Mouse (Mus musculus) embryonic facial prominence, embryonic 14.5 days (tissue): ENCODE data around the gene Eps8l1. TPM values are rescaled to one million over a fixed set of nuclear protein-coding genes. Genes with fewer than 3 reads are reported as not detected.

Experiments used
- ATAC-seq: fragments of 200-750 bp; cut with Nextera tagmentation; 2 replicates; pipeline ENCODE4 v1.8.0; 2017; ENCODE audit warnings: low read depth, moderate number of reproducible peaks, moderate TSS enrichment
- DNase-seq: peaks from one replicate; pipeline ENCODE4 v3.0.0-alpha.2; 2015; ENCODE audit warnings: low spot score
- H3K27ac ChIP-seq: fragments of 300-500 bp; sonication (generic); replicated peaks from 2 replicates; pipeline ENCODE4 v1.5.1; 2014; ENCODE audit warnings: low read depth, mild to moderate bottlenecking, low read length, moderate library complexity
- H3K27me3 ChIP-seq: fragments of 300-500 bp; sonication (generic); replicated peaks from 2 replicates; pipeline ENCODE4 v1.6.1; 2014; ENCODE audit warnings: low read length; ENCODE audit not compliant: control insufficient read depth, insufficient read depth
- H3K36me3 ChIP-seq: fragments of 300-500 bp; sonication (generic); 2 replicates; pipeline ENCODE4 v1.6.1; 2014; ENCODE audit warnings: low read length, mixed read lengths; ENCODE audit not compliant: control insufficient read depth, insufficient read depth
- H3K4me1 ChIP-seq: fragments of 300-500 bp; sonication (generic); 2 replicates; pipeline ENCODE4 v1.6.1; 2014; ENCODE audit warnings: antibody characterized with exemption, low read length; ENCODE audit not compliant: control insufficient read depth, insufficient read depth
- H3K4me2 ChIP-seq: fragments of 300-500 bp; sonication (generic); 2 replicates; pipeline ENCODE4 v1.6.1; 2014; ENCODE audit warnings: low read depth, mild to moderate bottlenecking, low read length, moderate library complexity, mixed read lengths
- H3K4me3 ChIP-seq: fragments of 300-500 bp; sonication (generic); 2 replicates; pipeline ENCODE4 v1.5.1; 2014; ENCODE audit warnings: low read depth, mild to moderate bottlenecking, low read length
- H3K9ac ChIP-seq: fragments of 300-500 bp; sonication (generic); 2 replicates; pipeline ENCODE4 v1.6.1; 2014; ENCODE audit warnings: low read depth, mild to moderate bottlenecking, low read length, moderate library complexity, mixed read lengths
- H3K9me3 ChIP-seq: fragments of 300-500 bp; sonication (generic); 2 replicates; pipeline ENCODE4 v1.6.1; 2016; ENCODE audit warnings: low read length; ENCODE audit not compliant: control insufficient read depth
- WGBS: fragments of 180-500 bp; shearing (Covaris S2); extraction: QIAGEN DNeasy Blood & Tissue Kit; methylation state at CpG from one replicate; pipeline ENCODE4 v1.1.7; 2014; 5-methylcytosine and 5-hydroxymethylcytosine counted together
- polyA plus RNA-seq: library from polyadenylated mRNA; unstranded; fragments of >200 nt; fragmentation: Nextera tagmentation; extraction: Ambion mirVana; gene quantifications from 2 replicates; pipeline ENCODE4 v1.2.1, GENCODE M21; 2014

Gene Eps8l1
- polyA plus RNA-seq, 1 experiment from 2014 or later, result 4.9 TPM

DNA sequence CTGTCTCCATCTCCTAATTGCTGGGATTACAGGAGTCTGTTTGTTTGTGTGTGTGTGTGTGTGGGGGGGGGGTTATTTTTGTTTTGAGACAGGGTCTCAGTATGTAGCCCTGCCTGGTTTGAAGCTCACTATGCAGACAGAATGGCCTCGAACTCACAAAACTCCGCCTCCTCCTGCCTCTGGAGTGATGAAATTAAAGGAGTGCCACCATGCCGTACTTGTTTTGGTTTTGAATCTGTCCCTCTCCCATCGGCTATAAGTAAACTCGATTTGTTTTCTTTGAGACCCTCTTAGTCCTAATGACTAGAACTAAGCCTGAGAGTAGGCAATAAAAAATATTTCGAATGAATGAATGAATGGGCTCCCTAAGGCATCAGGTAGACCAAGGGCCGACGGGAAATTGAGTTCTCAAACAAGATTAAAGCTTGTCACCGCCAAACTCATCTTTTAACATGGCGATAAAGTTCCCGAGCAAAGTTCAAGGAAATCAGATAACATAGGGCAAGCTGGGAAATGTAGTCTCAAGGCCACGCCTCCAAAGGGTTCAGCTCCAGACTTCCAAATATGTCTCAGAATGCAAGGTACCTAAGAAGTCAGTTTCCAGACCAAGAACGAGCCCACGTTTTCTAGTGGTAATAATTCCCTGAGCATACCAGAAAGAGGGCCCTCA is 42.1 kb downstream of the Eps8l1 start:
- DNase-seq, result peak; percentile 88
- Histone ChIP-seq H3K4me2 (peak overlapping the region; percentile 66), H3K27me3 (no peaks in the 10 kb centered on the region), H3K9me3 (no peaks in the 10 kb centered on the region), H3K4me1 (peaks cover 22% of the 10 kb centered on the region), H3K4me3 (peak overlapping the region; percentile 87), H3K9ac (peak overlapping the region; percentile 96; the same call in 1 of the 2 replicates), H3K27ac (peak overlapping the region; percentile 86; the same call in 1 of the 2 replicates), H3K36me3 (no peaks in the 10 kb centered on the region)
- no peak for ATAC-seq
- WGBS, result 8% methylated on average over 14 of the region's 14 CpGs

DNA sequence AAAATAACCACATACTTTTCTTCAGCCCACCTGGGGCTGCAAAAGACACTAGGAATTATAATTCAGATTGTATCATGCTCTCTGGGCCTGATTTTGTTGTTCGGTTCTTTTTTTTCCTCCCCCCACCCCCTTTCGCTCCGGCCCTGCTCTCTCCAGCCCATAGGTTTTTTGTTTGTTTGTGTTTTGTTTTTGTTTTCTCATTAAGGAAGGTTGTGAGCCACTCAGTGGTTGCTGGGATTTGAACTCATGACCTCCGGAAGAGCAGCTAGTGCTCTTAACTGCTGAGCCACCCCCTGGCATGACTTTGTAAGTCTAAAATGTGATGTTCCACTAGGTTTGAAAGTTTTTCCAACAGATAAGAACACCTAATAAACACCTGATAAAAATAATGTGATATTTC is 42.6 kb downstream of the Eps8l1 start:
- no peak overlapping the region for H3K4me2 ChIP-seq
- no peaks in the 10 kb centered on the region for H3K9me3 ChIP-seq
- H3K27me3 ChIP-seq, result no peaks in the 10 kb centered on the region
- H3K9ac ChIP-seq, result no peak overlapping the region
- ATAC-seq (no peak), DNase-seq (no peak)
- no peak overlapping the region for H3K27ac ChIP-seq
- no peak overlapping the region for H3K4me3 ChIP-seq
- 83% methylated on average over 4 of the region's 4 CpGs for WGBS
- H3K4me1 ChIP-seq, result peaks cover 22% of the 10 kb centered on the region
- H3K36me3 ChIP-seq, result no peaks in the 10 kb centered on the region

DNA sequence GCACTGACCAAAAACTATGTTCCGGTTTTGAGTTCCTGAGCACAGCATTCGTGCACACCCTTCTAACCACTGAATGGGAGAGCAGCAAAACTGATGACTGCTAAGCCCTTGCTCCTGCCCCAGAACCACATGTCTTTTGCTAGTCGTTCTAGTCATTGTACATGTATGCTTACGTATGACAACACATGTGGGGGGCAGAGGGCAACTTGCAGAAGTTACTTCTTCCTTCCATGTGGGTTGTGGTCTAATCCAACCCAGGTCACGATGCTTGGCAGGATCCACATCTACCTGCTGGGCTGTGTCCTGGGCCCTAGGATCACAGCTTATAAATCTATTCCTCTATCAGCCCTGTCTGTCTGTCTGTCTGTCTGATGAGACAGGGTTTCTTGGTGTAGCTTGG is 43.4 kb downstream of the Eps8l1 start:
- DNase-seq, result no peak
- H3K4me1 ChIP-seq, result peaks cover 17% of the 10 kb centered on the region
- H3K4me3 ChIP-seq, result no peak overlapping the region
- WGBS, result 75% methylated on average over 5 of the region's 5 CpGs
- no peak overlapping the region for H3K27ac ChIP-seq
- H3K27me3 ChIP-seq, result no peaks in the 10 kb centered on the region
- H3K36me3 ChIP-seq, result no peaks in the 10 kb centered on the region
- H3K9ac ChIP-seq, result no peak overlapping the region
- no peak overlapping the region for H3K4me2 ChIP-seq
- H3K9me3 ChIP-seq, result no peaks in the 10 kb centered on the region
- no peak for ATAC-seq

DNA sequence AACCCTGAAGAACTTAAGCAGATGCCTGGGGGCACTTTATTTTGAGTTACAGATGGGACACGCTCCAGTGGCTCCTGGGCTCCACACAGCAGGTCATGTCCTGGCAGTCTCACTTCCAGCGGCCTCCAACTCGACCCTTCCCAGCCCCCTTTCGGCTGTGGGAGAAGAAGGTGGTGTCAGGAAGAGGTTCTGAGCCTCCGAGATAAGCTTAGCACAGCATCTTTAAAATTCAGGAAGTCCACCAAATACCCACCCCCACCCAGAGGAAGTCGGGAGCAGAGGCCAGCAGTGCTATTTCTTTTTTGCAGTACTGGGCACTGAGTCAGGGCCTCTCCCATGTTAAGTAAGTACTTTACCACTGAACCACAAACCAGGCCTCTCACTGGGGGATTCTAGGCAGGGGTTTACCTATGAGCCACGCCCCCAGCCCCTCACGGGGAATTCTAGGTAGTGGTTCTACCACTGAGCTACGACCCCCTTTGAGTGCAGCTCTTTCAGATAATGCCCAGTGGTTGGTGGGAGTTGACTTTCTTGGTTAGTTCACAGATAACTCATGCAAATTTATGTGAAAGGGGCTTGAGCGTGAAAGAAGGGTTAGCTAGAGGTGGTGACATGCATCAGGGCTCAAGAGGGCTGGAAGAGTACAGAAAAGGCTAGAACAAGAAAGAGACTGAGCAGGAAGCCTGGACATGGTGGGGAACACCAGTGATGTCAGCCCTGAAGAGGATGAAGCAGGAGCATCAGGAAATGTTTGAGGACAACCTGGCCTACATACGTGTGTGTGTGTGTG is 44.4 kb downstream of the Eps8l1 start:
- no peak overlapping the region for H3K4me3 ChIP-seq
- ATAC-seq, result no peak
- H3K27ac ChIP-seq, result no peak overlapping the region
- H3K4me1 ChIP-seq, result peaks cover 12% of the 10 kb centered on the region
- WGBS, result 57% methylated on average over 11 of the region's 11 CpGs
- no peaks in the 10 kb centered on the region for H3K9me3 ChIP-seq
- DNase-seq, result no peak
- no peak overlapping the region for H3K9ac ChIP-seq
- no peaks in the 10 kb centered on the region for H3K27me3 ChIP-seq
- H3K36me3 ChIP-seq, result no peaks in the 10 kb centered on the region
- H3K4me2 ChIP-seq, result no peak overlapping the region

DNA sequence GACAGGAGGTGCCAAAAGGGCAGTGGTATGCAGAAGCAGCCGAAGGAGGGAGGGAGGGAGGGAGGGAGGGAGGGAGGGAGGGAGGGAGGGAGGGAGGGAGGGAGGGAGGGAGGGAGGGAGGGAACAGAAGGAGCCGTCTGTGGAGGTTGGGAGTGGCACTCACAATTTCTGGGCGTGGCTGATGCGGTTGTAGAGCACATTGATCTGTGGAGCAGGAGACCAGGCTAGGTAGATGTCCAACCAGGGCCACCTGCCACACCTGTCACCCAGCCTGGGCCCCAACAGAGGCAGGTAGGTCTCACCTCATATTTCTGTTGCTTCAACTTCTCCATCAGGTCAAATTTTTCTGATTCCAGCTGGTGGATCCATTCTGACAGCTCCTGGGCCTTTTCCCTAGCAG is 46.7 kb downstream of the Eps8l1 start:
- no peak overlapping the region for H3K9ac ChIP-seq
- WGBS, result 62% methylated on average over 2 of the region's 4 CpGs

DNA sequence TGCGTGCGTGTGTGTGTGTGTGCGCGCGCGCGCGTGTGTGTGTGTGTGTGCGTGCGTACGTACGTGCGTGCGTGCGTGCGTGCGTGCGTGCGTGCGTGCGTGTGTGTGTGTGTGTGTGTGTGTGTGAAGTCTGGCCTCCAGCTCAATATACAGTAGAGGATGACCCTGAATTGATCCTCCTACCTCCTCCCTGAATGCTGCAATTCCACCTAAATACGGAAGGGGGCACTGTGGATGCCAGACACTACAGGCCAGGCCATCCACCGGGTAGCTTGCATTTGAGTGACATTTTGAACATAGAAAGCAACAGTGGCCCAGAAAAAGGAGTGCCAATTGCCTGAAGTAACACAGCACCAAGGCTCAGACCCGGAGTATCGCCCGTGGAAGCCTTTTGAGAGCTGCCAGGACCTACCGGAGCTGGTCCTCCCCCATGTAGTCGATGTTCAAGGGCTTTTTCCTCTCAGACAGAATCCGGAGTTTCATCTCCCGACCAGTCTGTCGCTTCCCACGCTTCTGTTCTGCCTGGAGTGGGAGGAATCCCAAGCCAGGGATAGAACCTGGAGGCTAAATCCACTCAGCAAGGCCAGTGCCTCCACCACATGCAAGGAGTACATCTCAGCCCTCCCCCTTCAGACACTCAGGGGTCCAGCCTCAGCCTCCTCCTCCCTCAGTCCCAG is 47.7 kb downstream of the Eps8l1 start:
- WGBS, result 75% methylated on average over 20 of the region's 32 CpGs
- Histone ChIP-seq H3K27ac (no peak overlapping the region), H3K36me3 (no peaks in the 10 kb centered on the region), H3K9me3 (no peaks in the 10 kb centered on the region), H3K4me3 (no peak overlapping the region), H3K4me1 (peaks cover 5% of the 10 kb centered on the region; the same call in 1 of the 2 replicates), H3K9ac (no peak overlapping the region), H3K27me3 (no peaks in the 10 kb centered on the region), H3K4me2 (no peak overlapping the region)
- ATAC-seq, result no peak
- no peak for DNase-seq

More for the DNA sequence above, 46.7 kb downstream of the Eps8l1 start:
- Histone ChIP-seq H3K27ac (no peak overlapping the region), H3K27me3 (no peaks in the 10 kb centered on the region), H3K4me3 (no peak overlapping the region), H3K4me1 (peaks cover 5% of the 10 kb centered on the region; the same call in 1 of the 2 replicates), H3K9me3 (no peaks in the 10 kb centered on the region), H3K4me2 (no peak overlapping the region), H3K36me3 (no peaks in the 10 kb centered on the region)
- no peak for ATAC-seq
- DNase-seq, result no peak

DNA sequence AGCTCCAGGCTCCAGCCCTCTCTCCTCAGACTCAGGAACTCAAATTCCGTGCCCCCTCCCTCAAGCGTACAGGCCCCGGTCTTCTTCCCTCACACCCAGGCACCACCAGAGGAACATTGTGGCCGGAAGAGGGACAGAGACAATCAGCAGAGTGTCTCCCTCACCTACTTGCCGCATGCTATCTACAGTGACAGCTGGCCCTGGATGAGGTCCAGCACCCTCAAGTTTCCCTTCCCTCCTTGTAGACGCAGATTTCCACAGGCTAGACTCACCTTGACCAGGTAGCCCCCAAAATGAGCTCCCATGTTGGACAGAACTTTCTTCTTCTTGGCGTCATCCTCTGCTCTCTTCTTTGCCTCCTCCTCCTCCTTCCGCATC is 48.3 kb downstream of the Eps8l1 start:
- DNase-seq, result no peak
- H3K36me3 ChIP-seq, result no peaks in the 10 kb centered on the region
- peaks cover 5% of the 10 kb centered on the region; the same call in 1 of the 2 replicates for H3K4me1 ChIP-seq
- no peaks in the 10 kb centered on the region for H3K9me3 ChIP-seq
- ATAC-seq, result no peak
- no peak overlapping the region for H3K4me2 ChIP-seq
- no peaks in the 10 kb centered on the region for H3K27me3 ChIP-seq
- no peak overlapping the region for H3K27ac ChIP-seq
- H3K4me3 ChIP-seq, result no peak overlapping the region
- no peak overlapping the region for H3K9ac ChIP-seq
- 92% methylated on average over 8 of the region's 8 CpGs for WGBS

DNA sequence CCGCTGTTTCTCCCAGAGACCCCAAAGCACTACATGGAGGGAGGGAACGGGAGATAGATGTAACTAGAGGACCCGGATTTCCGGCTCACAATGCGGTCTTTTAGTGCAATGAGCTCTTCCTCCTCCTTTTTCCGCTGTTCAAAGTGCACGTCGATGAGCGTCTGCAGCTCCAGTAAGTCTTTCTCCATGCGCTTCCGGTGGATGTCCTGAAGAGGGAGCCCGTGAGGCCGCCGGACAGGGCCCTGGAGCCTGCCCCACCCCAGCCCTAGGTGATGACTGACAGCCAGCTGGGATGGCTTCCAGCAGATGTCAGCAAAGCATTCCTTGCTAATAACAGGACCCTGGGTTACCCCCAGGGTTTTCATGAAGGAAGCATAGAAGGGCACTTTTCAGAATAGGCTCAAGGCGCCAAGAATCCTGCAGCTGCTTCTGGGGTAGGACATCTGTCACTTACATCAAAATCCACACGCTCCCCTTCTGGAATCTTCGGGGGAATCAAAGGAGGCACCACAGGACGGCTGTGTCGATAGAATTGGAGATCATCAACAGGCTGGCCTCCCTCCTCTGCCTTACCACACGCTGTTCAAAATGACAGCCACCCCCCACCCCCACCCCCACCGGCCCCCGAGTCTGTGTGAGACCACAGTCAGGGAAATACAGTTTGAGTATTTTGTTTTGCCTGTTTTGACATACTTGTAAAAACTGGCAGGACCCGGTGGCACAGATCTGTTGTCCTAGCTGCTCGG is 49.6 kb downstream of the Eps8l1 start:
- Histone ChIP-seq H3K4me2 (peak overlapping the region; percentile 29), H3K9me3 (no peaks in the 10 kb centered on the region), H3K4me1 (peaks cover 8% of the 10 kb centered on the region; the same call in 1 of the 2 replicates), H3K36me3 (no peaks in the 10 kb centered on the region), H3K9ac (no peak overlapping the region; the same call in 1 of the 2 replicates), H3K27me3 (no peaks in the 10 kb centered on the region), H3K27ac (no peak overlapping the region; the same call in 1 of the 2 replicates), H3K4me3 (no peak overlapping the region)
- DNase-seq, result peak; percentile 92
- WGBS, result 11% methylated on average over 24 of the region's 24 CpGs
- peak; percentile 81 for ATAC-seq
